Mouse (Mus musculus) MEL (cell line): ENCODE measurements around the gene Sgsm1.

ENCODE experiments used
- CHD1 ChIP-seq: IDR thresholded peaks from 2 replicates; pipeline ENCODE4 v1.6.1; 2012; ENCODE audit warnings: low read depth, mild to moderate bottlenecking, inconsistent platforms, low read length, improper control_type of control experiment
- CTCF ChIP-seq, 3 experiments: IDR thresholded peaks in 2 of 3; conservative IDR thresholded peaks in 1 of 3; 2 replicates each; pipeline ENCODE4 v1.5.1; 2011 to 2012; ENCODE audit warnings: low read length in 3 of 3, low read depth in 2 of 3, mild to moderate bottlenecking in 2 of 3, improper control_type of control experiment in 1 of 3, inconsistent platforms in 1 of 3, mixed read lengths in 1 of 3, moderate library complexity in 1 of 3; ENCODE audit not compliant: control insufficient read depth in 1 of 3, insufficient read depth in 1 of 3, poor library complexity in 1 of 3, severe bottlenecking in 1 of 3
- E2F4 ChIP-seq: IDR thresholded peaks from 2 replicates; pipeline ENCODE4 v1.6.1; 2011; ENCODE audit warnings: low read depth, low read length, improper control_type of control experiment, borderline replicate concordance
- EP300 ChIP-seq, 2 experiments: IDR thresholded peaks; 2 replicates each; pipeline ENCODE4 v1.6.1; 2011; ENCODE audit warnings: improper control_type of control experiment in 2 of 2, low read length in 2 of 2, low read depth in 1 of 2, mild to moderate bottlenecking in 1 of 2
- HCFC1 ChIP-seq: IDR thresholded peaks from 2 replicates; pipeline ENCODE4 v1.6.1; 2012; ENCODE audit warnings: low read depth, mild to moderate bottlenecking, inconsistent platforms, low read length, improper control_type of control experiment, moderate library complexity
- MXI1 ChIP-seq: IDR thresholded peaks from 2 replicates; pipeline ENCODE4 v1.6.1; 2011; ENCODE audit warnings: mild to moderate bottlenecking, low read depth, low read length, improper control_type of control experiment
- NRF1 ChIP-seq: IDR thresholded peaks from 2 replicates; pipeline ENCODE4 v1.6.1; 2014; ENCODE audit warnings: low read depth, mild to moderate bottlenecking, inconsistent platforms, low read length, improper control_type of control experiment, moderate library complexity; ENCODE audit not compliant: poor library complexity, insufficient read depth, severe bottlenecking
- POLR2A ChIP-seq, 2 experiments: IDR thresholded peaks; 2 replicates each; pipeline ENCODE4 v1.6.1; 2011 to 2012; ENCODE audit warnings: low read length in 2 of 2, mild to moderate bottlenecking in 2 of 2, control low read depth in 1 of 2, improper control_type of control experiment in 1 of 2, low read depth in 1 of 2, moderate library complexity in 1 of 2; ENCODE audit not compliant: control insufficient read depth in 1 of 2, insufficient read depth in 1 of 2, poor library complexity in 1 of 2
- TCF12 ChIP-seq: IDR thresholded peaks from 2 replicates; pipeline ENCODE4 v1.6.1; 2014; ENCODE audit warnings: low read depth, mild to moderate bottlenecking, inconsistent platforms, low read length, improper control_type of control experiment, moderate library complexity
- UBTF ChIP-seq: IDR thresholded peaks from 2 replicates; pipeline ENCODE4 v1.6.1; 2012; ENCODE audit warnings: low read depth, mild to moderate bottlenecking, inconsistent platforms, low read length, improper control_type of control experiment, moderate library complexity, borderline replicate concordance; ENCODE audit not compliant: insufficient read depth
- USF2 ChIP-seq, 2 experiments: IDR thresholded peaks; 2 replicates each; pipeline ENCODE4 v1.6.1; 2011 to 2012; ENCODE audit warnings: improper control_type of control experiment in 2 of 2, low read length in 2 of 2, borderline replicate concordance in 1 of 2, inconsistent platforms in 1 of 2, low read depth in 1 of 2, mild to moderate bottlenecking in 1 of 2; ENCODE audit not compliant: insufficient read depth in 1 of 2
- ZNF384 ChIP-seq: IDR thresholded peaks from 2 replicates; pipeline ENCODE4 v1.6.1; 2012; ENCODE audit warnings: low read depth, mild to moderate bottlenecking, inconsistent platforms, low read length, improper control_type of control experiment

- TF ChIP-seq UBTF (no peak), MXI1 (no peak), CTCF (IDR thresholded peaks at IDR 0.05 in 2 of 3, conservative IDR thresholded peaks at IDR 0.05 in 1 of 3; ENCODE audit: control insufficient read depth in 1 of 3, insufficient read depth in 1 of 3, low read depth in 2 of 3, low read length in 3 of 3, poor library complexity in 1 of 3, severe bottlenecking in 1 of 3) (no peak), EP300 (IDR thresholded peaks at IDR 0.05; ENCODE audit: low read depth in 1 of 2, low read length in 2 of 2) (no peak), POLR2A (IDR thresholded peaks at IDR 0.05; ENCODE audit: control insufficient read depth in 1 of 2, insufficient read depth in 1 of 2, low read depth in 1 of 2, low read length in 2 of 2, poor library complexity in 1 of 2) (no peak), TCF12 (no peak), CHD1 (no peak), HCFC1 (no peak), ZNF384 (no peak), USF2 (IDR thresholded peaks at IDR 0.05; ENCODE audit: borderline replicate concordance in 1 of 2, insufficient read depth in 1 of 2, low read depth in 1 of 2, low read length in 2 of 2) (no peak), E2F4 (no peak), NRF1 (no peak)
Observed at GRCm38 (mm10) chr5:113300148-113300889, 10.3 kb downstream of the Sgsm1 start.
